Mouse (Mus musculus): ENCODE measurements at regions not wholly inside any gene's neighbourhood (a gene's known extent, or its start where the extent isn't known, plus 50 kb on each side); places are given as distances from the start of the nearest gene placed in this dataset.

GRCm38 (mm10) chr5:91872816-91873215, 90.1 kb downstream of the Rchy1 start:
- WGBS, result 82% methylated on average over 1 of the region's 1 CpGs
- H3K27me3 ChIP-seq (ENCODE audit: control insufficient read depth, insufficient read depth, low read length), result no peaks in the 10 kb centered on the region
- no peaks in the 10 kb centered on the region for H3K4me1 ChIP-seq (ENCODE audit: control insufficient read depth, insufficient read depth, low read length)
- no peaks in the 10 kb centered on the region for H3K79me2 ChIP-seq (replicated peaks; ENCODE audit: control insufficient read depth, insufficient read depth, low read length)
- H3K4me3 ChIP-seq, result no peak overlapping the region
- TF ChIP-seq EP300 (IDR thresholded peaks at IDR 0.05; ENCODE audit: insufficient read depth, low read depth, low read length), result no peak
- H3K27ac ChIP-seq, result no peak overlapping the region
- intact Hi-C loops (cut with DNase I), result no loop called here
- DNase-seq, result no peak
- no peaks in the 10 kb centered on the region for H3K36me3 ChIP-seq (ENCODE audit: control insufficient read depth, insufficient read depth, low read length)
- no peak overlapping the region for H3K9ac ChIP-seq (ENCODE audit: low read depth, low read length)

- TF ChIP-seq EP300 (IDR thresholded peaks at IDR 0.05; ENCODE audit: insufficient read depth, low read depth, low read length) (no peak), POLR2A (IDR thresholded peaks at IDR 0.05; ENCODE audit: insufficient read depth, low read depth, low read length) (no peak), CTCF (IDR thresholded peaks at IDR 0.05) (no peak)
- H3K36me3 ChIP-seq (ENCODE audit: control insufficient read depth, insufficient read depth, low read length), result no peaks in the 10 kb centered on the region
- H3K27me3 ChIP-seq (ENCODE audit: control insufficient read depth, insufficient read depth, low read length), result no peaks in the 10 kb centered on the region
- no peak overlapping the region for H3K27ac ChIP-seq
- intact Hi-C loops (cut with DNase I), result no loop called here
- H3K79me2 ChIP-seq (replicated peaks; ENCODE audit: control insufficient read depth, insufficient read depth, low read length), result no peaks in the 10 kb centered on the region
- no peaks in the 10 kb centered on the region for H3K4me1 ChIP-seq (ENCODE audit: control insufficient read depth, insufficient read depth, low read length)
- no peak overlapping the region for H3K4me3 ChIP-seq
- DNase-seq, result no peak
- H3K9ac ChIP-seq (ENCODE audit: low read depth, low read length), result no peak overlapping the region
- 89% methylated on average over 6 of the region's 6 CpGs for WGBS
Measured at GRCm38 (mm10) chr5:91869791-91870190, 93.1 kb downstream of the Rchy1 start.

- no peak overlapping the region for H3K9ac ChIP-seq (ENCODE audit: low read depth, low read length)
- intact Hi-C loops (cut with DNase I), result no loop called here
- no peaks in the 10 kb centered on the region for H3K36me3 ChIP-seq (ENCODE audit: control insufficient read depth, insufficient read depth, low read length)
- DNase-seq, result no peak
- no peaks in the 10 kb centered on the region for H3K4me1 ChIP-seq (ENCODE audit: control insufficient read depth, insufficient read depth, low read length)
- TF ChIP-seq CTCF (IDR thresholded peaks at IDR 0.05) (no peak), POLR2A (IDR thresholded peaks at IDR 0.05; ENCODE audit: insufficient read depth, low read depth, low read length) (no peak), EP300 (IDR thresholded peaks at IDR 0.05; ENCODE audit: insufficient read depth, low read depth, low read length) (no peak)
- H3K79me2 ChIP-seq (replicated peaks; ENCODE audit: control insufficient read depth, insufficient read depth, low read length), result no peaks in the 10 kb centered on the region
- 44% methylated on average over 3 of the region's 3 CpGs for WGBS
- no peaks in the 10 kb centered on the region for H3K27me3 ChIP-seq (ENCODE audit: control insufficient read depth, insufficient read depth, low read length)
- H3K4me3 ChIP-seq, result no peak overlapping the region
- H3K27ac ChIP-seq, result no peak overlapping the region
Measured at GRCm38 (mm10) chr5:91866184-91866583, 96.7 kb downstream of the Rchy1 start.

GRCm38 (mm10) chr5:91865365-91865764, 97.5 kb downstream of the Rchy1 start:
- Histone ChIP-seq H3K27ac (no peak overlapping the region), H3K27me3 (ENCODE audit: control insufficient read depth, insufficient read depth, low read length) (no peaks in the 10 kb centered on the region), H3K4me3 (no peak overlapping the region), H3K79me2 (replicated peaks; ENCODE audit: control insufficient read depth, insufficient read depth, low read length) (no peaks in the 10 kb centered on the region), H3K9ac (ENCODE audit: low read depth, low read length) (no peak overlapping the region), H3K4me1 (ENCODE audit: control insufficient read depth, insufficient read depth, low read length) (no peaks in the 10 kb centered on the region), H3K36me3 (ENCODE audit: control insufficient read depth, insufficient read depth, low read length) (no peaks in the 10 kb centered on the region)
- DNase-seq, result no peak
- WGBS, result 23% methylated on average over 3 of the region's 3 CpGs
- TF ChIP-seq POLR2A (IDR thresholded peaks at IDR 0.05; ENCODE audit: insufficient read depth, low read depth, low read length) (no peak), CTCF (IDR thresholded peaks at IDR 0.05) (no peak)
- intact Hi-C loops (cut with DNase I), result no loop called here

- H3K27me3 ChIP-seq (ENCODE audit: control insufficient read depth, insufficient read depth, low read length), result no peaks in the 10 kb centered on the region
- no peak overlapping the region for H3K9ac ChIP-seq (ENCODE audit: low read depth, low read length)
- H3K4me1 ChIP-seq (ENCODE audit: control insufficient read depth, insufficient read depth, low read length), result no peaks in the 10 kb centered on the region
- intact Hi-C loops (cut with DNase I), result no loop called here
- WGBS, result 97% methylated on average over 3 of the region's 3 CpGs
- no peaks in the 10 kb centered on the region for H3K36me3 ChIP-seq (ENCODE audit: control insufficient read depth, insufficient read depth, low read length)
- H3K4me3 ChIP-seq, result no peak overlapping the region
- no peak overlapping the region for H3K27ac ChIP-seq
- no peak for DNase-seq
- TF ChIP-seq EP300 (IDR thresholded peaks at IDR 0.05; ENCODE audit: insufficient read depth, low read depth, low read length), result no peak
- TF ChIP-seq POLR2A (IDR thresholded peaks at IDR 0.05; ENCODE audit: insufficient read depth, low read depth, low read length), result no peak
- TF ChIP-seq CTCF (IDR thresholded peaks at IDR 0.05), result no peak
- no peaks in the 10 kb centered on the region for H3K79me2 ChIP-seq (replicated peaks; ENCODE audit: control insufficient read depth, insufficient read depth, low read length)
Measured at GRCm38 (mm10) chr5:91862843-91863242, 100.0 kb downstream of the Rchy1 start.

- no peaks in the 10 kb centered on the region for H3K36me3 ChIP-seq (ENCODE audit: control insufficient read depth, insufficient read depth, low read length)
- H3K4me3 ChIP-seq, result no peak overlapping the region
- 64% methylated on average over 3 of the region's 3 CpGs for WGBS
- H3K27ac ChIP-seq, result no peak overlapping the region
- no peak overlapping the region for H3K9ac ChIP-seq (ENCODE audit: low read depth, low read length)
- H3K79me2 ChIP-seq (replicated peaks; ENCODE audit: control insufficient read depth, insufficient read depth, low read length), result no peaks in the 10 kb centered on the region
- H3K4me1 ChIP-seq (ENCODE audit: control insufficient read depth, insufficient read depth, low read length), result no peaks in the 10 kb centered on the region
- TF ChIP-seq POLR2A (IDR thresholded peaks at IDR 0.05; ENCODE audit: insufficient read depth, low read depth, low read length) (no peak), CTCF (IDR thresholded peaks at IDR 0.05) (no peak)
- intact Hi-C loops (cut with DNase I), result no loop called here
- H3K27me3 ChIP-seq (ENCODE audit: control insufficient read depth, insufficient read depth, low read length), result no peaks in the 10 kb centered on the region
- DNase-seq, result no peak
Measured at GRCm38 (mm10) chr5:91862243-91862642, 100.6 kb downstream of the Rchy1 start.
